Mouse (Mus musculus) midbrain, postnatal 0 days (tissue): Measurements from ENCODE around the gene Disp2. TPM values are rescaled to one million over a fixed set of nuclear protein-coding genes. Genes with fewer than 3 reads are reported as not detected.

ENCODE experiments used
- ATAC-seq: fragments of 200-750 bp; cut with Nextera tagmentation; 2 replicates; pipeline ENCODE4 v1.8.0; 2017; ENCODE audit warnings: moderate number of reproducible peaks, mild to moderate bottlenecking, moderate TSS enrichment, moderate library complexity; ENCODE audit not compliant: low FRiP score
- DNase-seq: peaks from one replicate; pipeline ENCODE4 v3.0.0-alpha.2; 2015; ENCODE audit warnings: low spot score
- H3K27ac ChIP-seq: fragments of 300-500 bp; sonication (generic); 2 replicates; pipeline ENCODE4 v1.5.1; 2014; ENCODE audit warnings: low read depth, mild to moderate bottlenecking, low read length, mixed read lengths
- H3K27me3 ChIP-seq: fragments of 300-500 bp; sonication (generic); 2 replicates; pipeline ENCODE4 v1.6.1; 2014; ENCODE audit warnings: low read length, control low read depth, mixed read lengths; ENCODE audit not compliant: insufficient read depth
- H3K36me3 ChIP-seq: fragments of 300-500 bp; sonication (generic); 2 replicates; pipeline ENCODE4 v1.6.1; 2014; ENCODE audit warnings: low read length, control low read depth, mixed read lengths; ENCODE audit not compliant: insufficient read depth
- H3K4me1 ChIP-seq: fragments of 300-500 bp; sonication (generic); 2 replicates; pipeline ENCODE4 v1.6.1; 2014; ENCODE audit warnings: mild to moderate bottlenecking, control low read depth, antibody characterized with exemption, low read length, mixed read lengths; ENCODE audit not compliant: insufficient read depth
- H3K4me2 ChIP-seq: fragments of 300-500 bp; sonication (generic); 2 replicates; pipeline ENCODE4 v1.6.1; 2014; ENCODE audit warnings: low read depth, mild to moderate bottlenecking, low read length, mixed read lengths; ENCODE audit not compliant: poor library complexity, severe bottlenecking
- H3K4me3 ChIP-seq: fragments of 300-500 bp; sonication (generic); 2 replicates; pipeline ENCODE4 v1.5.1; 2014; ENCODE audit warnings: low read depth, mild to moderate bottlenecking, low read length, moderate library complexity
- H3K9ac ChIP-seq: fragments of 300-500 bp; sonication (generic); replicated peaks from 2 replicates; pipeline ENCODE4 v1.6.1; 2014; ENCODE audit warnings: mild to moderate bottlenecking, low read length, moderate library complexity, mixed read lengths; ENCODE audit not compliant: poor library complexity, severe bottlenecking
- H3K9me3 ChIP-seq: fragments of 300-500 bp; sonication (generic); 2 replicates; pipeline ENCODE4 v1.6.1; 2016; ENCODE audit warnings: low read length, control low read depth
- CTCF ChIP-seq: IDR thresholded peaks from 2 replicates; pipeline ENCODE4 v1.5.1; 2016; ENCODE audit warnings: antibody characterized with exemption, mild to moderate bottlenecking
- WGBS: fragments of 180-500 bp; shearing (Covaris S2); extraction: QIAGEN DNeasy Blood & Tissue Kit; methylation state at CpG from one replicate; pipeline ENCODE4 v1.1.7; 2014; 5-methylcytosine and 5-hydroxymethylcytosine counted together
- polyA plus RNA-seq: library from polyadenylated mRNA; unstranded; fragments of >200 nt; fragmentation: Nextera tagmentation; extraction: Ambion mirVana; gene quantifications from 2 replicates; pipeline ENCODE4 v1.2.1, GENCODE M21; 2015
- total RNA-seq: library from RNA; depleted of rRNA; stranded (reverse); fragments of >200 nt; gene quantifications from 2 replicates; pipeline ENCODE4 v1.2.3, GENCODE M21; 2014; rRNA removed

The Disp2 gene
- total and polyA plus RNA-seq, 2 experiments from 2014 or later = 72.6 to 201 TPM

GRCm38 (mm10) chr2:118841774-118842173 lies 62.3 kb downstream of the Disp2 start:
- ATAC-seq = no peak
- no peak overlapping the region for H3K4me2 ChIP-seq
- no peak overlapping the region for H3K9ac ChIP-seq
- no peak for TF ChIP-seq CTCF
- H3K9me3 ChIP-seq = no peaks in the 10 kb centered on the region
- 88% methylated on average over 4 of the region's 4 CpGs for whole genome bisulfite sequencing
- H3K4me1 ChIP-seq = no peaks in the 10 kb centered on the region
- H3K36me3 ChIP-seq = no peaks in the 10 kb centered on the region
- no peak overlapping the region for H3K4me3 ChIP-seq
- no peak for DNase-seq
- H3K27ac ChIP-seq = no peak overlapping the region
- no peaks in the 10 kb centered on the region for H3K27me3 ChIP-seq

- H3K9me3 ChIP-seq = no peaks in the 10 kb centered on the region
- no peak overlapping the region for H3K27ac ChIP-seq
- no peak overlapping the region for H3K4me3 ChIP-seq
- no peak overlapping the region for H3K4me2 ChIP-seq
- ATAC-seq (no peak), DNase-seq (no peak)
- H3K4me1 ChIP-seq = no peaks in the 10 kb centered on the region
- no peaks in the 10 kb centered on the region for H3K36me3 ChIP-seq
- no peak overlapping the region for H3K9ac ChIP-seq
- no peaks in the 10 kb centered on the region for H3K27me3 ChIP-seq
- 81% methylated on average over 3 of the region's 3 CpGs for WGBS
- no peak for TF ChIP-seq CTCF
These were observed 64.9 kb downstream of the Disp2 start for GRCm38 (mm10) chr2:118844427-118844826.

- peak; percentile 59 for DNase-seq
- WGBS = 64% methylated on average over 7 of the region's 7 CpGs
- Histone ChIP-seq H3K9ac (no peak overlapping the region), H3K4me3 (no peak overlapping the region), H3K4me1 (no peaks in the 10 kb centered on the region), H3K36me3 (no peaks in the 10 kb centered on the region), H3K27ac (no peak overlapping the region), H3K27me3 (no peaks in the 10 kb centered on the region), H3K9me3 (no peaks in the 10 kb centered on the region), H3K4me2 (no peak overlapping the region)
- TF ChIP-seq CTCF = no peak
- no peak for ATAC-seq
These were observed 66.7 kb downstream of the Disp2 start for GRCm38 (mm10) chr2:118846246-118846645.

GRCm38 (mm10) chr2:118851756-118852155 lies 72.2 kb downstream of the Disp2 start:
- H3K4me1 ChIP-seq = no peaks in the 10 kb centered on the region
- no peaks in the 10 kb centered on the region for H3K36me3 ChIP-seq
- DNase-seq (no peak), ATAC-seq (no peak)
- 44% methylated on average over 3 of the region's 3 CpGs for WGBS
- no peaks in the 10 kb centered on the region for H3K9me3 ChIP-seq
- no peaks in the 10 kb centered on the region for H3K27me3 ChIP-seq
- no peak overlapping the region for H3K4me3 ChIP-seq
- no peak overlapping the region for H3K9ac ChIP-seq
- H3K4me2 ChIP-seq = no peak overlapping the region
- TF ChIP-seq CTCF = no peak
- H3K27ac ChIP-seq = no peak overlapping the region

Other genes with a start within 250 kb of the Disp2 start
- 6.8 and 9.8 TPM in 2 replicates for gene Bmf, start 230.0 kb upstream of the Disp2 start, total RNA-seq
- gene Bmf, start 230.0 kb upstream of the Disp2 start, polyA plus RNA-seq = 0.99 and 1.1 TPM in 2 replicates
- 7.4 and 8.9 TPM in 2 replicates for gene Bub1b, start 181.5 kb upstream of the Disp2 start, total RNA-seq
- gene Bub1b, start 181.5 kb upstream of the Disp2 start, polyA plus RNA-seq = 3.0 and 4.2 TPM in 2 replicates
- gene Pak6, start 116.4 kb upstream of the Disp2 start, total RNA-seq = 107 and 120 TPM in 2 replicates
- gene Pak6, start 116.4 kb upstream of the Disp2 start, polyA plus RNA-seq = 65.5 and 66.1 TPM in 2 replicates
- 0.22 TPM in 1 of 2 replicates, not detected in the other for gene Ankrd63, start 75.8 kb upstream of the Disp2 start, total RNA-seq
- 0.04 TPM in 1 of 2 replicates, not detected in the other for gene Ankrd63, start 75.8 kb upstream of the Disp2 start, polyA plus RNA-seq
- 0.52 and 2.4 TPM in 2 replicates for gene Plcb2, start 51.3 kb upstream of the Disp2 start, total RNA-seq
- 0.53 and 0.63 TPM in 2 replicates for gene Plcb2, start 51.3 kb upstream of the Disp2 start, polyA plus RNA-seq
- gene Inafm2, start 34.0 kb upstream of the Disp2 start, total RNA-seq = 13.5 and 17.4 TPM in 2 replicates
- gene Inafm2, start 34.0 kb upstream of the Disp2 start, polyA plus RNA-seq = 12.6 and 13.3 TPM in 2 replicates
- 1.5 and 3.4 TPM in 2 replicates for gene Ccdc9b, start 17.1 kb upstream of the Disp2 start, total RNA-seq
- 0.74 and 0.79 TPM in 2 replicates for gene Ccdc9b, start 17.1 kb upstream of the Disp2 start, polyA plus RNA-seq
- not detected in 2 replicates for gene Phgr1, start 7.0 kb upstream of the Disp2 start, total RNA-seq
- gene Phgr1, start 7.0 kb upstream of the Disp2 start, polyA plus RNA-seq = not detected in 2 replicates
- gene Knstrn, start 34.3 kb downstream of the Disp2 start, total RNA-seq = 3.1 and 4.5 TPM in 2 replicates
- gene Knstrn, start 34.3 kb downstream of the Disp2 start, polyA plus RNA-seq = 5.6 and 6.6 TPM in 2 replicates
- gene Ivd, start 82.2 kb downstream of the Disp2 start, total RNA-seq = 57.5 and 62.4 TPM in 2 replicates
- 50.7 and 54.9 TPM in 2 replicates for gene Ivd, start 82.2 kb downstream of the Disp2 start, polyA plus RNA-seq
- gene Bahd1, start 120.7 kb downstream of the Disp2 start, total RNA-seq = 22.0 and 28.6 TPM in 2 replicates
- gene Bahd1, start 120.7 kb downstream of the Disp2 start, polyA plus RNA-seq = 6.1 and 6.6 TPM in 2 replicates
- gene Chst14, start 146.8 kb downstream of the Disp2 start, total RNA-seq = 4.9 TPM in 2 replicates
- gene Chst14, start 146.8 kb downstream of the Disp2 start, polyA plus RNA-seq = 3.0 and 3.1 TPM in 2 replicates
- gene Ccdc32, start 249.7 kb downstream of the Disp2 start, total RNA-seq = 26.5 and 44.7 TPM in 2 replicates
- gene Ccdc32, start 249.7 kb downstream of the Disp2 start, polyA plus RNA-seq = 49.4 and 51.8 TPM in 2 replicates